Mouse (Mus musculus): Measurements from ENCODE around the gene Bmp10.

DNA sequence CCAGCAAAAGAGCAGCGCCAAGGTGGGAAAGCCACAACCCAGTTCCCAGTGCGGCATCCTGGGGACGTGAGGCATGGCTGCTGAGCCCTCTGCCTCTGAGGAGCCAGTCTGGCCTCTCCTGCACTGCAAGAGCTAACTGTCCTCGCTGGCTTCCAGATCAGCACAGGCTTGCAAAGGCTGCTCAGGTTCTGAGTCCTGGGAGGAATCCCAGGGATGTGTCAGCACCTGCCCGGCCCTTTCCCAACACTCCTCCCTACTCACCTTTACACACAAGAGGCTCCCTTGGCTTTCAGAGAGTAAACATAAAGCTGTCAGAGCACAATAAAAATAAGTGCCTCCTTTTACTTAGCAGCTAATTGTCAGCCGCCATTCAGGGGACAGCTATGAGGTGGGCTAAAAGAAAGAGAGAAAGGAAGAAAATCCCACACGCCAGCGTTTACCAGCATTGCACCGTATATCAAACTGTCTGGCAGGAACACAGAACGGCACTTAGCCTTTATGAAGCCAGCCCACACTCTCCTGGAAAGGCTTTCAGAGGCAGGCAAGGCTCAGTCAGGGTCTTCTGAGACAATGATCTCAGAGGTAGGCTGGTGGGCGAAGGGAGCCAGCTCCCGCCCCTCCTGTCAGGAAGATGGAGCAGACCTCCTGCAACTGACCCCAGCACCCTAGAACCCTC is 54.6 kb downstream of the Bmp10 start:
- TF ChIP-seq POLR2A (IDR thresholded peaks at IDR 0.05; ENCODE audit: extremely low read depth, insufficient read depth, low read length): no peak
- no peak for TF ChIP-seq CTCF (IDR thresholded peaks at IDR 0.05; ENCODE audit: low read depth, low read length)

Data from liver, adult 2 months (tissue).